24 mouse cellular contexts compared by ENCODE assay signal in the genomic region with DNA sequence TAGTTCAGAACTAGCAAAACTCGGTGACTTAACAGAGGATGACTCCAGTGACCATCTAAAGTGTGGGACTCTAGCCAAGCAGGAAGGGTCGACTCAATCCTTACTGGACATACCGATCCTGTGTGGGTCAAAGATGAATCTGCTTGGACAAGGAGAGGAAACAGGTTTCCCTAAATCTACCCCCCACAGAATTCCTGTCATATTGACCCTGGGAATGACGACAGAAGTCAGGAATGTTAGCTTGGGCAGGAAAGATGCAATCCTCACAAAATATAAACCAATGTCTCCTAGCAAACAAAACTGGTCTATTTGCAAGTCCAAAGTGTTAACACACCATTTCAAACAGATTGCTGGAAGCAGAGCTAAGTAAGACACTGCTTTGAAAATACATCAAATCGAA.
DNase-seq lines count a peak whose midpoint lies in the region; ATAC-seq and TF ChIP-seq lines count a peak whose summit lies in the region.
"Had no signal": no experiment of that assay in that cellular context is flagged by ENCODE, and none has a peak within 500 bp of the region (broad histone marks: within the 10 kb centered on the region; RNA-seq: fewer than 3 reads in every experiment).

No protein-coding gene starts in this region.

- TF ChIP-seq EP300 in lung, postnatal 0 days (IDR thresholded peaks at IDR 0.05) = peak; percentile 32; the same call in 1 of the 2 replicates

- ATAC-seq in hindbrain, embryonic 12.5 days (ENCODE audit: low FRiP score) = no peak
- no peak for ATAC-seq in lung, postnatal 0 days
- no peak; the same call in 1 of the 2 replicates for ATAC-seq in midbrain, embryonic 11.5 days (ENCODE audit: low FRiP score)
- no peak for ATAC-seq in frontal cortex, adult (ENCODE audit: low TSS enrichment)
- ATAC-seq: activated CD4-positive, CD25-positive, alpha-beta regulatory T cell, adult 4 months had no signal

- no peaks in the 10 kb centered on the region for H3K9me3 ChIP-seq in hindbrain, embryonic 10.5 days
- no peaks in the 10 kb centered on the region for H3K9me3 ChIP-seq in hindbrain, embryonic 12.5 days (replicated peaks)
- no peaks in the 10 kb centered on the region for H3K9me3 ChIP-seq in lung, postnatal 0 days (ENCODE audit: low read length)
- no peaks in the 10 kb centered on the region for H3K9me3 ChIP-seq in midbrain, embryonic 11.5 days (ENCODE audit: control insufficient read depth, low read length)
- H3K9me3 ChIP-seq: embryonic facial prominence, embryonic 12.5 days; heart, embryonic 10.5 days; kidney, embryonic 15.5 days had no signal

- H3K9ac ChIP-seq in hindbrain, embryonic 12.5 days = no peak overlapping the region
- no peak overlapping the region for H3K9ac ChIP-seq in lung, postnatal 0 days (replicated peaks; ENCODE audit: low read depth)
- no peak overlapping the region for H3K9ac ChIP-seq in midbrain, embryonic 11.5 days (ENCODE audit: low read length)
- H3K9ac ChIP-seq: embryonic facial prominence, embryonic 12.5 days; kidney, embryonic 15.5 days had no signal

- no peaks in the 10 kb centered on the region for H3K36me3 ChIP-seq in hindbrain, embryonic 10.5 days
- no peaks in the 10 kb centered on the region for H3K36me3 ChIP-seq in hindbrain, embryonic 12.5 days
- no peaks in the 10 kb centered on the region for H3K36me3 ChIP-seq in lung, postnatal 0 days (ENCODE audit: insufficient read depth, low read length)
- no peaks in the 10 kb centered on the region for H3K36me3 ChIP-seq in midbrain, embryonic 11.5 days (ENCODE audit: control insufficient read depth, insufficient read depth, low read length)
- H3K36me3 ChIP-seq: embryonic facial prominence, embryonic 12.5 days; G1E; heart, embryonic 10.5 days; kidney, embryonic 15.5 days had no signal

- H3K27ac ChIP-seq in hindbrain, embryonic 10.5 days = 0 out of 2 replicates have a peak overlapping the region, but pooled peaks have one; percentile 8
- H3K27ac ChIP-seq in hindbrain, embryonic 12.5 days = no peak overlapping the region
- no peak overlapping the region for H3K27ac ChIP-seq in lung, postnatal 0 days (ENCODE audit: low read length)
- H3K27ac ChIP-seq in midbrain, embryonic 11.5 days (ENCODE audit: low read depth, low read length) = no peak overlapping the region
- H3K27ac ChIP-seq: embryonic facial prominence, embryonic 12.5 days; gastrocnemius, adult 2 months; heart, embryonic 10.5 days had no signal

- H3K4me3 ChIP-seq in hindbrain, embryonic 10.5 days = no peak overlapping the region
- H3K4me3 ChIP-seq in hindbrain, embryonic 12.5 days = no peak overlapping the region
- H3K4me3 ChIP-seq in lung, postnatal 0 days (ENCODE audit: low read depth, low read length) = no peak overlapping the region
- no peak overlapping the region for H3K4me3 ChIP-seq in midbrain, embryonic 11.5 days (ENCODE audit: low read depth, low read length)
- H3K4me3 ChIP-seq: embryonic facial prominence, embryonic 12.5 days had no signal

- H3K27me3 ChIP-seq in hindbrain, embryonic 10.5 days (ENCODE audit: insufficient read depth, poor library complexity, severe bottlenecking) = no peaks in the 10 kb centered on the region
- H3K27me3 ChIP-seq in hindbrain, embryonic 12.5 days = no peaks in the 10 kb centered on the region
- no peaks in the 10 kb centered on the region for H3K27me3 ChIP-seq in lung, postnatal 0 days (replicated peaks; ENCODE audit: insufficient read depth, low read length)
- no peaks in the 10 kb centered on the region for H3K27me3 ChIP-seq in midbrain, embryonic 11.5 days (ENCODE audit: control insufficient read depth, insufficient read depth, low read length)
- H3K27me3 ChIP-seq: CH12.LX; embryonic facial prominence, embryonic 12.5 days; kidney, embryonic 15.5 days had no signal

- peaks cover 37% of the 10 kb centered on the region for H3K4me1 ChIP-seq in hindbrain, embryonic 10.5 days (replicated peaks)
- H3K4me1 ChIP-seq in hindbrain, embryonic 12.5 days = peaks cover 29% of the 10 kb centered on the region
- H3K4me1 ChIP-seq in lung, postnatal 0 days (ENCODE audit: insufficient read depth, low read depth, low read length) = no peaks in the 10 kb centered on the region; the same call in 1 of the 2 replicates
- peaks cover 12% of the 10 kb centered on the region for H3K4me1 ChIP-seq in midbrain, embryonic 11.5 days (ENCODE audit: control insufficient read depth, insufficient read depth, low read length)

- H3K4me2 ChIP-seq in hindbrain, embryonic 12.5 days (replicated peaks) = no peak overlapping the region
- no peak overlapping the region for H3K4me2 ChIP-seq in lung, postnatal 0 days (replicated peaks; ENCODE audit: low read depth, low read length)
- no peak overlapping the region for H3K4me2 ChIP-seq in midbrain, embryonic 11.5 days

- WGBS in hindbrain, embryonic 10.5 days = 50% methylated on average over 5 of the region's 5 CpGs
- WGBS in hindbrain, embryonic 12.5 days = 49% methylated on average over 5 of the region's 5 CpGs
- 45% methylated on average over 5 of the region's 5 CpGs for WGBS in lung, postnatal 0 days
- WGBS in midbrain, embryonic 11.5 days = 28% methylated on average over 5 of the region's 5 CpGs

- TF ChIP-seq CTCF in lung, postnatal 0 days (IDR thresholded peaks at IDR 0.05) = no peak

- no peak for DNase-seq in hindbrain, embryonic 10.5 days (ENCODE audit: low spot score)
- no peak for DNase-seq in lung, postnatal 0 days (ENCODE audit: low spot score)
- DNase-seq in lung, postnatal 14 days = no peak
- DNase-seq in midbrain, embryonic 11.5 days (ENCODE audit: low spot score, missing footprints) = peak; percentile 92
- peak; percentile 74 for DNase-seq in yolk sac, embryonic 10.5 days (ENCODE audit: low spot score)
- no peak for DNase-seq in natural killer cell, adult 2 months (ENCODE audit: low spot score in 2 of 2)
- DNase-seq: adrenal gland, adult 8-10 months; B cell, adult 2 months; cerebellum, adult 18-20 months; cerebellum, postnatal 25 days; gastrocnemius, adult 2 months; heart, postnatal 4 days; kidney, adult 11 months; right cerebral cortex, postnatal 25 days; spleen, adult 18-20 months; thymus, postnatal 14 days had no signal

Comparison
In these comparisons a context has a peak if more than half of its experiments do, and no peak if none do; other contexts are left out.
1. DNase-seq: peak in midbrain, embryonic 11.5 days (single experiment) and yolk sac, embryonic 10.5 days (single experiment); none in hindbrain, embryonic 10.5 days (single experiment), lung, postnatal 0 days (single experiment), lung, postnatal 14 days (single experiment) and natural killer cell, adult 2 months (0 of 2).